Mouse (Mus musculus) liver, embryonic 14.5 days (tissue): ENCODE results near the gene Taf1.

Experiments
- CTCF ChIP-seq: IDR thresholded peaks from 2 replicates; pipeline ENCODE4 v1.5.1; 2016; ENCODE audit warnings: antibody characterized with exemption, low read depth, control low read depth
- EP300 ChIP-seq: IDR thresholded peaks from 2 replicates; pipeline ENCODE4 v1.6.1; 2016; ENCODE audit warnings: antibody characterized with exemption, low read depth

- TF ChIP-seq EP300 (no peak), CTCF (no peak)
Measured at GRCm38 (mm10) chrX:101636821-101637525, 104.4 kb downstream of the Taf1 start.
